Mouse (Mus musculus): ENCODE data around the gene Phyhipl. TPM values are rescaled to one million over a fixed set of nuclear protein-coding genes. Genes with fewer than 3 reads are reported as not detected.

Gene Phyhipl
- 100 to 1,000 TPM; 161 to 188 TPM for total RNA-seq (2021)
- long read RNA-seq, transcript Phyhipl-201 (5 exons, 2,877 nt), result major isoform, 276 of 291 reads
- long read RNA-seq, partial matches to known transcripts, result 1 of 291 reads
- long read RNA-seq, other reads (novel, unspliced or antisense), result 14 of 291 reads

- no peak for DNase-seq (ENCODE audit: low spot score in 2 of 2)
These were observed at the start of gene Phyhipl for GRCm38 (mm10) chr10:70655828-70656227. TSS of gene Phyhipl (minus strand) at chr10:70655965.

GRCm38 (mm10) chr10:70703211-70703610 is 47.4 kb upstream of the Phyhipl start:
- no peak for DNase-seq (ENCODE audit: low spot score in 2 of 2)

GRCm38 (mm10) chr10:70699581-70699980 is 43.8 kb upstream of the Phyhipl start:
- no peak for DNase-seq (ENCODE audit: low spot score in 2 of 2)

- no peak for DNase-seq (ENCODE audit: low spot score in 2 of 2)
These were observed 42.2 kb upstream of the Phyhipl start for GRCm38 (mm10) chr10:70698014-70698413.

GRCm38 (mm10) chr10:70696748-70697585 is 41.2 kb upstream of the Phyhipl start:
- no peak for DNase-seq (ENCODE audit: low spot score in 2 of 2)

GRCm38 (mm10) chr10:70689346-70689745 is 33.6 kb upstream of the Phyhipl start:
- DNase-seq (ENCODE audit: low spot score in 2 of 2), result no peak

- peak; percentile 19 to 29 for DNase-seq (ENCODE audit: low spot score in 2 of 2)
These were observed 33.1 kb upstream of the Phyhipl start for GRCm38 (mm10) chr10:70688881-70689280.

GRCm38 (mm10) chr10:70686941-70687703 is 31.4 kb upstream of the Phyhipl start:
- no peak for DNase-seq (ENCODE audit: low spot score in 2 of 2)

- DNase-seq (ENCODE audit: low spot score in 2 of 2), result peak; percentile 36 to 65
These were observed 30.7 kb upstream of the Phyhipl start for GRCm38 (mm10) chr10:70686505-70686904.

GRCm38 (mm10) chr10:70683508-70683907 is 27.7 kb upstream of the Phyhipl start:
- no peak for DNase-seq (ENCODE audit: low spot score in 2 of 2)

GRCm38 (mm10) chr10:70677946-70678345 is 22.2 kb upstream of the Phyhipl start:
- DNase-seq (ENCODE audit: low spot score in 2 of 2), result peak in 1 of 2 experiments; percentile 5

GRCm38 (mm10) chr10:70656272-70656671 is 507 bp upstream of the Phyhipl start:
- no peak for DNase-seq (ENCODE audit: low spot score in 2 of 2)

- no peak for DNase-seq (ENCODE audit: low spot score in 2 of 2)
These were observed 1.1 kb downstream of the Phyhipl start for GRCm38 (mm10) chr10:70654655-70655054.

- no peak for DNase-seq (ENCODE audit: low spot score in 2 of 2)
These were observed 1.6 kb downstream of the Phyhipl start for GRCm38 (mm10) chr10:70654139-70654538.

- no peak for DNase-seq (ENCODE audit: low spot score in 2 of 2)
These were observed 3.8 kb downstream of the Phyhipl start for GRCm38 (mm10) chr10:70651769-70652648.

- DNase-seq (ENCODE audit: low spot score in 2 of 2), result peak in 1 of 2 experiments; percentile 33
These were observed 6.9 kb downstream of the Phyhipl start for GRCm38 (mm10) chr10:70648831-70649230.

- no peak for DNase-seq (ENCODE audit: low spot score in 2 of 2)
These were observed 12.6 kb downstream of the Phyhipl start for GRCm38 (mm10) chr10:70643131-70643530.

- peak in 1 of 2 experiments; percentile 24 for DNase-seq (ENCODE audit: low spot score in 2 of 2)
These were observed 14.7 kb downstream of the Phyhipl start for GRCm38 (mm10) chr10:70640896-70641596.

- DNase-seq (ENCODE audit: low spot score in 2 of 2), result no peak
These were observed 15.6 kb downstream of the Phyhipl start for GRCm38 (mm10) chr10:70640075-70640737.
